Mouse (Mus musculus) stomach, postnatal 0 days (tissue): Measurements from ENCODE around the gene Hdac7. TPM values are rescaled to one million over a fixed set of nuclear protein-coding genes. Genes with fewer than 3 reads are reported as not detected.

Experiments
- ATAC-seq: fragments of 200-750 bp; cut with Nextera tagmentation; 2 replicates; pipeline ENCODE4 v1.8.0; 2017; ENCODE audit not compliant: low FRiP score, low TSS enrichment
- DNase-seq: peaks from one replicate; pipeline ENCODE4 v3.0.0-alpha.2; 2016; ENCODE audit warnings: low spot score
- H3K27ac ChIP-seq: fragments of 300-500 bp; sonication (generic); replicated peaks from 2 replicates; pipeline ENCODE4 v1.5.1; 2014; ENCODE audit warnings: mild to moderate bottlenecking, control low read depth
- H3K27me3 ChIP-seq: fragments of 300-500 bp; sonication (generic); 2 replicates; pipeline ENCODE4 v1.6.1; 2014; ENCODE audit warnings: low read length; ENCODE audit not compliant: control insufficient read depth, insufficient read depth
- H3K36me3 ChIP-seq: fragments of 300-500 bp; sonication (generic); 2 replicates; pipeline ENCODE4 v1.6.1; 2014; ENCODE audit warnings: low read length, mixed read lengths; ENCODE audit not compliant: control insufficient read depth, insufficient read depth
- H3K4me1 ChIP-seq: fragments of 300-500 bp; sonication (generic); replicated peaks from 2 replicates; pipeline ENCODE4 v1.6.1; 2014; ENCODE audit warnings: antibody characterized with exemption; ENCODE audit not compliant: control insufficient read depth, insufficient read depth
- H3K4me2 ChIP-seq: fragments of 300-500 bp; sonication (generic); replicated peaks from 2 replicates; pipeline ENCODE4 v1.6.1; 2014; ENCODE audit warnings: low read depth, mild to moderate bottlenecking, control low read depth, moderate library complexity
- H3K4me3 ChIP-seq: fragments of 300-500 bp; sonication (generic); 2 replicates; pipeline ENCODE4 v1.5.1; 2014; ENCODE audit warnings: low read depth, low read length, control low read depth
- H3K9ac ChIP-seq: fragments of 300-500 bp; sonication (generic); 2 replicates; pipeline ENCODE4 v1.6.1; 2014; ENCODE audit warnings: mild to moderate bottlenecking, low read length, control low read depth, mixed read lengths
- H3K9me3 ChIP-seq: fragments of 300-500 bp; sonication (generic); 2 replicates; pipeline ENCODE4 v1.6.1; 2016; ENCODE audit warnings: low read length; ENCODE audit not compliant: control insufficient read depth
- CTCF ChIP-seq: IDR thresholded peaks from 2 replicates; pipeline ENCODE4 v1.5.1; 2016; ENCODE audit warnings: antibody characterized with exemption, low read depth, mild to moderate bottlenecking, moderate library complexity
- EP300 ChIP-seq: optimal IDR thresholded peaks from 2 replicates; pipeline ENCODE3; 2016; ENCODE audit warnings: antibody characterized with exemption
- WGBS: fragments of 180-500 bp; shearing (Covaris S2); extraction: QIAGEN DNeasy Blood & Tissue Kit; methylation state at CpG from one replicate; pipeline ENCODE4 v1.1.7; 2014; 5-methylcytosine and 5-hydroxymethylcytosine counted together
- polyA plus RNA-seq: library from polyadenylated mRNA; unstranded; fragments of >200 nt; fragmentation: Nextera tagmentation; extraction: Ambion mirVana; gene quantifications from 2 replicates; pipeline ENCODE4 v1.2.1, GENCODE M21; 2015

The Hdac7 gene
- polyA plus RNA-seq, 1 experiment from 2014 or later, result 8.0 TPM

DNA sequence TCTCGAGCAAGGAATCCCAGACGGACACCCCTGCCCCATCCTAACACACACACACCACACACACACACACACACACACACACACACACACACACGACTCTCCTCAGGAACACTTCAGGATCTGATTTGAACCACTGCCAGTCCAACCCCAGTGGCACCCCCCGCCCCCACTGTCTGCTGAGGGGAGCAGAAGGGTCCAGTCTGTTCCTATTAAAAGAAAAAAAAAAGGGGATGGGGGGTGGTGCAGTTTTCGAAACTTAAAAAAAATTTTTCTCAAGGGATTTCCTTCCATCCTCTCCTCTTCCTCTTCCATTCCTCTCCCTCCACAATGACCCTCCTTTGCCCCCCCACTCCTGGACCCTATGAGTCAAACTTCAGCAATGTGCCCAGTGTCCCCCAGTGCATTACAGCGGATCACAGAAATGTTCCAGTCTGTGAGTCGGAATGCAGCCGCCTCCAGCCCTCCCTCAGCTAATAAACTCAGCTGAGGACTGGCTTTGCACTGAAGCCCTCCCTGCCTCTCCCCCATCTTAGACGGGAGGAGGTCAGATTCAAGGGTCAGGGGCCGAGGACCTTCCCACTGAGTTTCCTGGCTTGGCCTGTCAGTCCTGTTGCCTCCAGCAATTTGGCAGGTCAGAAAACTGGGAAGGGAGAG, 12.2 kb downstream of the Hdac7 start:
- H3K27ac ChIP-seq, result peak overlapping the region; percentile 98
- ATAC-seq (peak; percentile 43; the same call in 1 of the 2 replicates), DNase-seq (peak; percentile 49)
- peak overlapping the region; percentile 71 for H3K4me2 ChIP-seq
- TF ChIP-seq CTCF (no peak), EP300 (no peak)
- no peaks in the 10 kb centered on the region for H3K9me3 ChIP-seq
- 9% methylated on average over 10 of the region's 10 CpGs for WGBS
- H3K27me3 ChIP-seq, result no peaks in the 10 kb centered on the region
- H3K9ac ChIP-seq, result peak overlapping the region; percentile 95
- peak overlapping the region; percentile 85 for H3K4me3 ChIP-seq
- H3K36me3 ChIP-seq, result no peaks in the 10 kb centered on the region
- H3K4me1 ChIP-seq, result 0 out of 2 replicates have a peak, but pooled peaks cover 2% of the 10 kb centered on the region

- ATAC-seq, result peak; percentile 83
- DNase-seq, result peak; percentile 81
- Histone ChIP-seq H3K27me3 (no peaks in the 10 kb centered on the region), H3K4me1 (0 out of 2 replicates have a peak, but pooled peaks cover 2% of the 10 kb centered on the region), H3K4me2 (peak overlapping the region; percentile 71), H3K9ac (peak overlapping the region; percentile 95), H3K9me3 (no peaks in the 10 kb centered on the region), H3K27ac (peak overlapping the region; percentile 98), H3K4me3 (peak overlapping the region; percentile 85), H3K36me3 (no peaks in the 10 kb centered on the region)
- no peak for TF ChIP-seq EP300
- peak; percentile 36; the same call in 1 of the 2 replicates for TF ChIP-seq CTCF
- whole genome bisulfite sequencing, result under 1% methylated on average over 66 of the region's 84 CpGs
Observed at GRCm38 (mm10) chr15:97831242-97831986, 12.9 kb downstream of the Hdac7 start.

DNA sequence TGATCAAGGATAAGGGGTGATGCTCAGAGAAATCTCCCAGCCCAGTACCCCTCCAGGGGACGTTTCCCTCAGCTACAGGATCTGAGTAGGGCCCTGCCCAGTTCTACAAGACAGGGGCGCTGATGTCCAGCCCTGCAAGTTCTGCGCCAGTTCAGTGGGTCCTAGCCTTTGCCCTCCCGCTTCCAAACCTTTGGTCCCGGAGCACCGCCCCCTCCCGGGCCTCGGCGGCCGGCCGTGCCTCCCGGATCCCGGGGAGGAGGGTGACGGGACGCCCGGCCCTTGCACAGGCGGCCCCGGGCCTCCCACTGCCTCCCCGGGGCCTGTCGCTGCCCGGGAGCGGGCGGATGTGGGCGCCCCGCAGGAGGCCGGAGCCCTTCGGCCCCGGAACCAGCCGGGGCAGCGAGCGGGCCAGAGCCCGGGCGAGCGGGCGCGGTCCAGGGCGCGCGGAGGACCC, 13.5 kb downstream of the Hdac7 start:
- peak; percentile 23 for ATAC-seq
- Histone ChIP-seq H3K4me1 (peaks cover 4% of the 10 kb centered on the region), H3K4me3 (peak overlapping the region; percentile 85), H3K9me3 (no peaks in the 10 kb centered on the region), H3K27me3 (no peaks in the 10 kb centered on the region), H3K9ac (peak overlapping the region; percentile 95), H3K4me2 (peak overlapping the region; percentile 71), H3K36me3 (no peaks in the 10 kb centered on the region), H3K27ac (peak overlapping the region; percentile 98)
- TF ChIP-seq CTCF (peak; percentile 43; the same call in 1 of the 2 replicates), EP300 (no peak)
- peak; percentile 66 for DNase-seq
- WGBS, result 1% methylated on average over 34 of the region's 39 CpGs

DNA sequence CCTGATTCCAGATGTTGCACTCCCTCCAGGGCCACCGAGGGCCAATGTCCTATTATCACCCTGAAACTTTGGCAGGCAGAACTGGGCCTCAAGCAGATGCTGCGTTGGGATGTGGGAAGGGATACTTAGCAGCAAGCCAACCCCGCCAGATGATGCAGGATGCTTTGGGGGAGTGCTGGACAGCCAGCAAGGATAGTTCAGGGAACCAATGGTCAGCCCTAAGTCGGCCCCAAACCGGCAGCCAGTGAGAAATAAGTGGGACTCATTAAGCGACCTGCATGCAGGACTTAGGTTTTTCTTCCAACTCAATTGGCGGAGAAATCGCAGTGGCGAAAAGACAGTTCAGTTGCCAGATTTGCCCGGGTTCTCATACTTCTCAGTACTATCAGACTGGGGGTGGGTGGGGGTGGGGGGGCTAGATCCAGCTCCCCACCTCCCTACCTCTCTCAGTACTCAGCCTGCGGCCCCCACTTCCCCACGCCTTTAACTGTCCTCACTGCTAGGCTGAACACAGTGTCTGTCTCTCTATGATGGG, 14.0 kb downstream of the Hdac7 start:
- peak overlapping the region; percentile 98 for H3K27ac ChIP-seq
- no peak for DNase-seq
- 17% methylated on average over 12 of the region's 12 CpGs for WGBS

DNA sequence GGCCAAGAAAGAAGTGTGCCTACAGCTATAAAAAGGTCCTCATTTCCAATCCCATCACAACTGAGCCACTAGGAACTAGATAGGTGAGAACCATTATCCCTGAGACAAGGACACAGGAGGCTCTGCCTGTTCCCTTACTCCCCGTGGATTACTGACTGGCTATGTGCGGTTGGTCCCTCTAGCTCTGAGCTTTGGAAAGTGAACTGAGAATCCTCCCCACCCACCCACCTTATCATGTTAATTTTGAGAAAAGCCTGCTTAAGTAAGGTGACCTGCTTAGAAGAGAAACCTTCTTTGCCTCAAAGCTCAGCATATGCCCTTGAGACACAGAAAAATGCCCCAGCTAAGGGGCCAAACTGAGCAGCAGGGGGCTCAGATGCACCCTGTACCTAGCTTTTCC, 14.9 kb downstream of the Hdac7 start:
- Histone ChIP-seq H3K4me3 (no peak overlapping the region), H3K27me3 (no peaks in the 10 kb centered on the region), H3K4me1 (peaks cover 11% of the 10 kb centered on the region), H3K9ac (peak overlapping the region; percentile 14; the same call in 1 of the 2 replicates), H3K9me3 (no peaks in the 10 kb centered on the region), H3K27ac (no peak overlapping the region; the same call in 1 of the 2 replicates), H3K4me2 (peak overlapping the region; percentile 71), H3K36me3 (no peaks in the 10 kb centered on the region)
- TF ChIP-seq CTCF (no peak), EP300 (no peak)
- ATAC-seq, result no peak
- DNase-seq, result no peak
- 61% methylated on average over 2 of the region's 2 CpGs for WGBS

More for the DNA sequence above, 14.0 kb downstream of the Hdac7 start:
- H3K4me3 ChIP-seq, result peak overlapping the region; percentile 85
- TF ChIP-seq EP300 (no peak), CTCF (no peak)
- no peak; the same call in 1 of the 2 replicates for ATAC-seq
- H3K4me2 ChIP-seq, result peak overlapping the region; percentile 71
- no peaks in the 10 kb centered on the region for H3K9me3 ChIP-seq
- H3K36me3 ChIP-seq, result no peaks in the 10 kb centered on the region
- H3K9ac ChIP-seq, result peak overlapping the region; percentile 95
- no peaks in the 10 kb centered on the region for H3K27me3 ChIP-seq
- H3K4me1 ChIP-seq, result peaks cover 7% of the 10 kb centered on the region
